Mouse (Mus musculus): ENCODE results near the gene Ubqln4.

The Ubqln4 gene

GRCm38 (mm10) chr3:88543174-88543573 lies 10.4 kb upstream of the Ubqln4 start:
- no peak for DNase-seq

GRCm38 (mm10) chr3:88543651-88544410 lies 9.7 kb upstream of the Ubqln4 start:
- peak in 1 of 2 experiments; percentile 59 for DNase-seq

GRCm38 (mm10) chr3:88544514-88544913 lies 9.0 kb upstream of the Ubqln4 start:
- peak; percentile 80 to 81 for DNase-seq

GRCm38 (mm10) chr3:88544955-88545591 lies 8.5 kb upstream of the Ubqln4 start:
- no peak for DNase-seq

- DNase-seq: no peak
Observed at GRCm38 (mm10) chr3:88546674-88547418, 6.7 kb upstream of the Ubqln4 start.

- no peak for DNase-seq
Observed at GRCm38 (mm10) chr3:88548180-88548917, 5.2 kb upstream of the Ubqln4 start, which contains the start of gene Rab25. Gene Rab25 (minus strand): TSS chr3:88548300.

GRCm38 (mm10) chr3:88551586-88551985 lies 2.0 kb upstream of the Ubqln4 start:
- no peak for DNase-seq

- no peak for DNase-seq
Observed at GRCm38 (mm10) chr3:88552082-88552645, 1.4 kb upstream of the Ubqln4 start.

- peak; percentile 99 for DNase-seq
Observed at GRCm38 (mm10) chr3:88552676-88553524, 658 bp upstream of the Ubqln4 start, which contains the start of gene Lamtor2. Gene Lamtor2 (minus strand): TSS chr3:88553074.

- DNase-seq: peak; percentile 82 to 84
Observed at GRCm38 (mm10) chr3:88553880-88554586, 475 bp downstream of the Ubqln4 start.

GRCm38 (mm10) chr3:88555069-88555605 lies 1.6 kb downstream of the Ubqln4 start:
- DNase-seq: no peak

GRCm38 (mm10) chr3:88555731-88556130 lies 2.2 kb downstream of the Ubqln4 start:
- DNase-seq: no peak

- no peak for DNase-seq
Observed at GRCm38 (mm10) chr3:88556616-88557015, 3.1 kb downstream of the Ubqln4 start.

GRCm38 (mm10) chr3:88559596-88559995 lies 6.0 kb downstream of the Ubqln4 start:
- no peak for DNase-seq

GRCm38 (mm10) chr3:88561989-88562388 lies 8.4 kb downstream of the Ubqln4 start:
- peak; percentile 71 to 78 for DNase-seq

GRCm38 (mm10) chr3:88563442-88563841 lies 9.9 kb downstream of the Ubqln4 start:
- DNase-seq: no peak

- DNase-seq: no peak
Observed at GRCm38 (mm10) chr3:88563966-88564365, 10.4 kb downstream of the Ubqln4 start.

GRCm38 (mm10) chr3:88566116-88566515 lies 12.6 kb downstream of the Ubqln4 start:
- no peak for DNase-seq

GRCm38 (mm10) chr3:88566536-88567061 lies 13.0 kb downstream of the Ubqln4 start:
- no peak for DNase-seq

GRCm38 (mm10) chr3:88567892-88568291 lies 14.3 kb downstream of the Ubqln4 start:
- DNase-seq: no peak
